Mouse (Mus musculus): ENCODE data around the gene Serpinc1. TPM values are rescaled to one million over a fixed set of nuclear protein-coding genes. Genes with fewer than 3 reads are reported as not detected.

The Serpinc1 gene
- total RNA-seq, 1 experiment, result 0.89 TPM

DNA sequence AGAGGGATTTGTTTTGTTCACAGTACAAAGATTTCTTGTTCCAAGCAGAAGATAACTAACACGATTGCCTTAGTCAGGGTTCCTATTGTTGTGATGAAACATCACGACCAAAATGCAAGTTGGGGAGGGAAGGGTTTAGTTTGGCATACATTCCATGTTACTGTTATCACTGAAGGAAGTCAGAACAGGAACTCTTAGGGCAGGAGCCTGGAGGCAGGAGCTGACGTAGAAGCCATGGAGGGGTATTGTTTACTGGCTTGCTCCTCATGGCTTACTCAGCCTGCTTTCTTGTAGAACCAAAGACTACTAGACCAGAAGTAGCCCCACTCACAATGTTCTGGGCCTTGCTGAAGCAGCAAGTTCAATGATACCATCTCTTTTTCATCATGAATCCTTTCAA lies 68.6 kb downstream of the Serpinc1 start:
- no peaks in the 10 kb centered on the region for H3K9me3 ChIP-seq (ENCODE audit: control insufficient read depth, insufficient read depth, low read depth, low read length)
- in situ Hi-C loops (cut with MboI; ENCODE audit: low sequenced_read_pairs in 2 of 2, unreplicated experiment in 2 of 2), result no loop called here
- H3K9ac ChIP-seq (ENCODE audit: insufficient read depth, low read depth, low read length, poor library complexity, severe bottlenecking), result no peak overlapping the region
- no peak overlapping the region for H3K4me3 ChIP-seq (ENCODE audit: insufficient read depth in 1 of 2, low read depth in 1 of 2, low read length in 2 of 2, poor library complexity in 1 of 2, severe bottlenecking in 1 of 2)
- no peak for DNase-seq (ENCODE audit: low read depth, low spot score)
- peaks cover 20% of the 10 kb centered on the region for H3K36me3 ChIP-seq (ENCODE audit: control insufficient read depth, insufficient read depth, low read length, poor library complexity, severe bottlenecking)
- no peaks in the 10 kb centered on the region for H3K4me1 ChIP-seq (ENCODE audit: control insufficient read depth in 2 of 2, insufficient read depth in 2 of 2, low read length in 2 of 2, poor library complexity in 1 of 2)
- TF ChIP-seq ZC3H11A (IDR thresholded peaks at IDR 0.05; ENCODE audit: borderline replicate concordance, low read depth, low read length) (no peak), MAFK (IDR thresholded peaks at IDR 0.05; ENCODE audit: insufficient read depth, low read depth, low read length) (no peak)
- no peak overlapping the region for H3K27ac ChIP-seq (ENCODE audit: insufficient read depth, low read depth, low read length, poor library complexity, severe bottlenecking)

Other genes starting within 250 kb of the Serpinc1 start
- 10.3 and 18.1 TPM in 2 replicates for gene Rabgap1l, start 185.4 kb upstream of the Serpinc1 start, total RNA-seq (2012; rRNA removed)
- gene Rc3h1, start 72.2 kb upstream of the Serpinc1 start, total RNA-seq (2012; rRNA removed), result 23.2 and 24.9 TPM in 2 replicates
- gene Zbtb37, start 56.3 kb downstream of the Serpinc1 start, total RNA-seq (2012; rRNA removed), result 10.7 and 13.0 TPM in 2 replicates
- 38.7 and 39.8 TPM in 2 replicates for gene Dars2, start 92.1 kb downstream of the Serpinc1 start, total RNA-seq (2012; rRNA removed)
- 5.1 and 6.2 TPM in 2 replicates for gene Cenpl, start 92.1 kb downstream of the Serpinc1 start, total RNA-seq (2012; rRNA removed)
- gene Klhl20, start 152.9 kb downstream of the Serpinc1 start, total RNA-seq (2012; rRNA removed), result 8.9 and 10.2 TPM in 2 replicates
- gene Ankrd45, start 164.1 kb downstream of the Serpinc1 start, total RNA-seq (2012; rRNA removed), result 4.2 and 4.3 TPM in 2 replicates
- gene Tex50, start 180.7 kb downstream of the Serpinc1 start, total RNA-seq (2012; rRNA removed), result not detected in 2 replicates